Mouse (Mus musculus) G1E (cell line): ENCODE data around the gene AA467197. TPM values are rescaled to one million over a fixed set of nuclear protein-coding genes. Genes with fewer than 3 reads are reported as not detected.

Source experiments
- ATAC-seq: 2 replicates; pipeline ENCODE4 v1.8.0; 2016; ENCODE audit warnings: mild to moderate bottlenecking; ENCODE audit not compliant: insufficient number of reproducible peaks, poor library complexity, low FRiP score, severe bottlenecking; ENCODE audit errors: extremely low read depth
- DNase-seq: peaks from one replicate; pipeline ENCODE4 v3.0.0; 2012; ENCODE audit warnings: low spot score
- H3K27me3 ChIP-seq: 2 replicates; pipeline ENCODE4 v1.6.1; 2012; ENCODE audit warnings: mild to moderate bottlenecking, low read length, inconsistent platforms; ENCODE audit not compliant: insufficient read depth
- H3K36me3 ChIP-seq: replicated peaks from 2 replicates; pipeline ENCODE3; 2012; ENCODE audit warnings: mild to moderate bottlenecking, inconsistent platforms
- H3K4me1 ChIP-seq: 2 replicates; pipeline ENCODE4 v1.6.1; 2012; ENCODE audit warnings: low read depth, low read length, inconsistent platforms, mixed read lengths; ENCODE audit not compliant: insufficient read depth
- H3K4me3 ChIP-seq: 2 replicates; pipeline ENCODE4 v1.5.1; 2012; ENCODE audit warnings: low read depth, mild to moderate bottlenecking, inconsistent platforms, low read length, moderate library complexity, mixed read lengths
- H3K9me3 ChIP-seq: replicated peaks from 2 replicates; pipeline ENCODE4 v1.6.1; 2012; ENCODE audit warnings: inconsistent platforms
- CTCF ChIP-seq: IDR thresholded peaks from 2 replicates; pipeline ENCODE4 v1.5.1; 2012; ENCODE audit warnings: low read depth, low read length, inconsistent platforms, mixed read lengths
- GATA1 ChIP-seq: IDR thresholded peaks from 2 replicates; pipeline ENCODE4 v1.6.1; 2012; ENCODE audit warnings: borderline replicate concordance, low read length, inconsistent platforms, mixed read lengths
- GATA2 ChIP-seq: IDR thresholded peaks from 2 replicates; pipeline ENCODE4 v1.6.1; 2012; ENCODE audit warnings: low read depth, low read length, inconsistent platforms, borderline replicate concordance
- POLR2AphosphoS5 ChIP-seq: IDR thresholded peaks from 2 replicates; pipeline ENCODE4 v1.6.1; 2012; ENCODE audit warnings: low read depth, low read length, inconsistent platforms; ENCODE audit not compliant: insufficient replicate concordance
- TAL1 ChIP-seq: conservative IDR thresholded peaks from 2 replicates; pipeline ENCODE4 v1.6.1; 2012; ENCODE audit warnings: low read depth, low read length, inconsistent platforms, mixed read lengths
- polyA plus RNA-seq: library from polyadenylated mRNA; stranded (reverse); fragments of >175 nt; gene quantifications from 2 replicates; pipeline ENCODE4 v1.2.3, GENCODE M21; 2012
- total RNA-seq, 2 experiments: library from RNA; stranded (forward) in 1 of 2; stranded (reverse) in 1 of 2; fragments of 200-1000 nt in 1 of 2; fragments of >200 nt in 1 of 2; fragmentation: Nextera tagmentation in 1 of 2; gene quantifications; 2 replicates each; pipeline ENCODE4 v1.2.3; 2014 to 2017

Gene AA467197
- not detected in 2 replicates for total RNA-seq (2014; fragmentation: Nextera tagmentation)
- not detected in 2 replicates for total RNA-seq (2017)
- polyA plus RNA-seq = not detected in 2 replicates

DNA sequence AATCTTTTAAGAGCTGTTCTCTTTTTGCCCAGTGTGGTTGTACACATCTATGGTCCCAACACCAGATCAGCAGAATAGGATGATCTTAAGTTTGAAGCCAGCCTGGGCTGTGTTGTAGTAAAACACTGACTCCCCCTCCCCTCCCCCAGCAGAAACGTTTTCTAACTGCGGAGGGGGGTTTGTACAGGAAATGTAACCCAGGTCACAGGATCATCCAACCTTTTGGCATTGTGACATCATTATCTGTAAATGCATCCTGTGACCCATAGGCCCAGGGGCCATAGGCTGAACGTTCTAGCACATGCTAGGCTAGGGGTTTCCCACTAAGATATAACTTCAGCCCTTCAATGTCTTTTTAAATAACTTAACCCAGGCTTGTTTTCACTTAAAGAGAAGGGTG, at the start of gene AA467197:
TSS of gene AA467197 (plus strand) at position 301 of the 400 bp plus-strand sequence.
- no peaks in the 10 kb centered on the region for H3K4me1 ChIP-seq
- peaks cover 12% of the 10 kb centered on the region; the same call in 1 of the 2 replicates for H3K27me3 ChIP-seq
- ATAC-seq (no peak), DNase-seq (no peak)
- H3K36me3 ChIP-seq = peaks cover 25% of the 10 kb centered on the region
- no peak for TF ChIP-seq GATA2
- TF ChIP-seq GATA1 = no peak
- TF ChIP-seq TAL1 = no peak
- TF ChIP-seq POLR2AphosphoS5 = no peak
- TF ChIP-seq CTCF = no peak
- H3K9me3 ChIP-seq = no peaks in the 10 kb centered on the region
- no peak within 1 kb of the TSS for H3K4me3 ChIP-seq

DNA sequence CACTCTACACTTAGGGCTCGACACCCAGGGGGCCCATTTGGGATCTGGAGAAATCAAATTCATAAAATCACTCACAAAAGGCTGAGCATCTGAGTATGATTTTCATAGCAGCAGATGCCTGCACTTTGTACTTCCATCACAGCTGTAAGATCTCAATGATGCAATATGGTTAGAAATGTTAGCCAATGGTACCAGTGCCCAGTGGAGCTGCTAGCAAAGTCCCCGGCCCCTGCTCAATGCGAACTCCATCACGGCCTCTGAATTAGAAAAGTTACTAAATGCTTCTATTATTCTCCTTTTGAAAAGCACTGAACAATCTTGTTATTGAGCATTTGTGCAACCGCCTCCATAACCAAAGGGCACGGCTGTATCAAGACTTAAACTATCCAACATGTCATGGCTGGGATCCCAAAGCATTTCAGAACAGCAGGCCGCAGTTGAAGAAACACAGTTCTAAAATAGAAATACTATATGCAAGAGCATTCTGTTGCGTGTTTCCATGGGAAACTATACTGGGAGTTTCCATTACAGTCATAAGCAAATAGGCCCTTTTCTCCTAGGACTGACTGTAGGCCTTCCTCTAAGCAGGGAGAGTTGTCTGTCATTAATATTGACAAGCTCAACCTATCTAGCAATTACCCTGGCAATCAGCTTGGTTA, 48.8 kb upstream of the AA467197 start:
- no peak overlapping the region for H3K4me3 ChIP-seq
- ATAC-seq = no peak
- no peaks in the 10 kb centered on the region for H3K36me3 ChIP-seq
- no peaks in the 10 kb centered on the region for H3K9me3 ChIP-seq
- H3K4me1 ChIP-seq = no peaks in the 10 kb centered on the region
- no peaks in the 10 kb centered on the region for H3K27me3 ChIP-seq
- no peak for TF ChIP-seq CTCF
- TF ChIP-seq TAL1 = no peak
- TF ChIP-seq GATA2 = no peak
- TF ChIP-seq POLR2AphosphoS5 = no peak
- TF ChIP-seq GATA1 = no peak
- no peak for DNase-seq

- peaks cover 2% of the 10 kb centered on the region; the same call in 1 of the 2 replicates for H3K27me3 ChIP-seq
- no peak for DNase-seq
- H3K4me3 ChIP-seq = no peak overlapping the region
- TF ChIP-seq POLR2AphosphoS5 (no peak), CTCF (no peak), TAL1 (no peak), GATA1 (no peak)
- H3K36me3 ChIP-seq = no peaks in the 10 kb centered on the region
- H3K4me1 ChIP-seq = no peaks in the 10 kb centered on the region
- ATAC-seq = no peak
- no peaks in the 10 kb centered on the region for H3K9me3 ChIP-seq
Observed at GRCm38 (mm10) chr2:122590351-122590750, 46.4 kb upstream of the AA467197 start.

GRCm38 (mm10) chr2:122591213-122591612, 45.6 kb upstream of the AA467197 start:
- Histone ChIP-seq H3K4me1 (no peaks in the 10 kb centered on the region), H3K4me3 (no peak overlapping the region), H3K36me3 (no peaks in the 10 kb centered on the region), H3K27me3 (peaks cover 2% of the 10 kb centered on the region; the same call in 1 of the 2 replicates), H3K9me3 (no peaks in the 10 kb centered on the region)
- DNase-seq (no peak), ATAC-seq (no peak)
- TF ChIP-seq CTCF = no peak

- Histone ChIP-seq H3K4me3 (no peak overlapping the region), H3K9me3 (no peaks in the 10 kb centered on the region), H3K27me3 (peaks cover 2% of the 10 kb centered on the region; the same call in 1 of the 2 replicates), H3K4me1 (no peaks in the 10 kb centered on the region), H3K36me3 (no peaks in the 10 kb centered on the region)
- DNase-seq (no peak), ATAC-seq (no peak)
- TF ChIP-seq POLR2AphosphoS5 = no peak
- no peak for TF ChIP-seq CTCF
- no peak for TF ChIP-seq TAL1
Observed at GRCm38 (mm10) chr2:122595461-122595860, 41.3 kb upstream of the AA467197 start.

DNA sequence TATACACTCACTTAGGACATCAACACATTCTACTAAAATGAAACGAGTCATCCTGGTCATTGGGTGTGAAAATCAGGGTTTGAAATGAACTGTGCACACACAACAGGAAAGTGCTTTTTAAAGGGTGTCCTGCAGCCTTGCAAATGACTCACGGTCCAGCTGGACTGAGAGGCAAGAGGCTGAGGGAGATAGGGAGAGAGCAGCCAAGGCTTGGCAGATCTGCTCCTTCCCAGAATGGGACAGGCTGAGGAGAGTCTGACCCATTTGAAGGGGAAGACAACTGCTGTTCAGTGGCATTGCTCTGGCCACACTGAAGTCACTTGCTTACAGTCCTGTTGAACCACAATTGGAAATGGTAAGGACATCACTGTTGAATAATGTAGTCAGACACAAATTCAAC, 37.0 kb upstream of the AA467197 start:
- Histone ChIP-seq H3K27me3 (peaks cover 2% of the 10 kb centered on the region; the same call in 1 of the 2 replicates), H3K4me3 (no peak overlapping the region), H3K4me1 (no peaks in the 10 kb centered on the region), H3K9me3 (no peaks in the 10 kb centered on the region), H3K36me3 (no peaks in the 10 kb centered on the region)
- DNase-seq (no peak), ATAC-seq (no peak)
- TF ChIP-seq GATA2 (no peak), TAL1 (no peak), CTCF (no peak), GATA1 (no peak), POLR2AphosphoS5 (no peak)

GRCm38 (mm10) chr2:122601354-122601753, 35.4 kb upstream of the AA467197 start:
- Histone ChIP-seq H3K27me3 (no peaks in the 10 kb centered on the region), H3K9me3 (no peaks in the 10 kb centered on the region), H3K4me3 (no peak overlapping the region), H3K4me1 (no peaks in the 10 kb centered on the region), H3K36me3 (no peaks in the 10 kb centered on the region)
- TF ChIP-seq GATA1 = no peak
- no peak for TF ChIP-seq POLR2AphosphoS5
- TF ChIP-seq GATA2 = no peak
- no peak for TF ChIP-seq CTCF
- TF ChIP-seq TAL1 = no peak
- ATAC-seq (no peak), DNase-seq (no peak)
